Mouse (Mus musculus): ENCODE measurements at regions not wholly inside any gene's neighbourhood (a gene's known extent, or its start where the extent isn't known, plus 50 kb on each side); places are given as distances from the start of the nearest gene placed in this dataset.
"Not testable (repeated sequence)": the region's sequence is repeated elsewhere in the genome, so short reads cannot be mapped to it uniquely, and the experiment has no call there.

GRCm38 (mm10) chr10:7325074-7325473, 113.0 kb upstream of the Cnksr3 start:
- no peak for DNase-seq
- 29% methylated on average over 4 of the region's 4 CpGs for WGBS
- Histone ChIP-seq H3K36me3 (ENCODE audit: control insufficient read depth, insufficient read depth, low read length) (no peaks in the 10 kb centered on the region), H3K27me3 (ENCODE audit: control insufficient read depth, insufficient read depth, low read length) (no peaks in the 10 kb centered on the region), H3K4me1 (ENCODE audit: control insufficient read depth, insufficient read depth, low read length) (peaks cover 3% of the 10 kb centered on the region; the same call in 1 of the 2 replicates), H3K4me3 (no peak overlapping the region), H3K9ac (ENCODE audit: low read depth, low read length) (no peak overlapping the region), H3K79me2 (replicated peaks; ENCODE audit: control insufficient read depth, insufficient read depth, low read length) (no peaks in the 10 kb centered on the region), H3K27ac (no peak overlapping the region)
- TF ChIP-seq CTCF (IDR thresholded peaks at IDR 0.05): no peak
- TF ChIP-seq POLR2A (IDR thresholded peaks at IDR 0.05; ENCODE audit: insufficient read depth, low read depth, low read length): no peak
- TF ChIP-seq EP300 (IDR thresholded peaks at IDR 0.05; ENCODE audit: insufficient read depth, low read depth, low read length): no peak
- intact Hi-C loops (cut with DNase I): no loop called here

DNA sequence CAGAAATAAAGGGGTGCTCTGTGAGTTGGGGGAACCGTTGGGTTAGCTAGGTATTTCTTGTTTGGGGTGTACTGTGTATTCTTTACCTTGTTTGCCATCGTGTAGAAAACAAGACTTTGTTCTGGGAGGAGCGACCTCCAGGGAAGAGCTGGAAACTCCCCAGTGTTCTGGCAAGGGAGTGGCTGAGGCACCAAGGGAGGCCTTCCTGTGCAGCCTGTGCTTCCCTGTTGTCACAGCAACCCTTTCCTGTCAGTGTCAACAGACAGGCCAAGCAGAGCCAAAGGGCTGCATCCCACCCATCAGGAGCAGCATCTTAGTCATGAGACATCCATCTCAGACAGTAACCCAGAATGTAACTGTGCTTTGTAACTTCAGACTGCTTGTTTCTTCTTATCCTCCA, 111.2 kb upstream of the Cnksr3 start:
- intact Hi-C loops (cut with DNase I): no loop called here
- WGBS: 28% methylated on average over 3 of the region's 3 CpGs
- Histone ChIP-seq H3K27me3 (ENCODE audit: control insufficient read depth, insufficient read depth, low read length) (no peaks in the 10 kb centered on the region), H3K4me3 (no peak overlapping the region), H3K9ac (ENCODE audit: low read depth, low read length) (no peak overlapping the region), H3K36me3 (ENCODE audit: control insufficient read depth, insufficient read depth, low read length) (no peaks in the 10 kb centered on the region), H3K4me1 (ENCODE audit: control insufficient read depth, insufficient read depth, low read length) (peaks cover 3% of the 10 kb centered on the region; the same call in 1 of the 2 replicates), H3K79me2 (replicated peaks; ENCODE audit: control insufficient read depth, insufficient read depth, low read length) (no peaks in the 10 kb centered on the region), H3K27ac (no peak overlapping the region)
- DNase-seq: peak; percentile 23 to 40
- TF ChIP-seq POLR2A (IDR thresholded peaks at IDR 0.05; ENCODE audit: insufficient read depth, low read depth, low read length) (no peak), EP300 (IDR thresholded peaks at IDR 0.05; ENCODE audit: insufficient read depth, low read depth, low read length) (no peak), CTCF (IDR thresholded peaks at IDR 0.05) (no peak)

- Histone ChIP-seq H3K4me3 (no peak overlapping the region), H3K79me2 (replicated peaks; ENCODE audit: control insufficient read depth, insufficient read depth, low read length) (no peaks in the 10 kb centered on the region), H3K9ac (ENCODE audit: low read depth, low read length) (no peak overlapping the region), H3K36me3 (ENCODE audit: control insufficient read depth, insufficient read depth, low read length) (no peaks in the 10 kb centered on the region), H3K4me1 (ENCODE audit: control insufficient read depth, insufficient read depth, low read length) (no peaks in the 10 kb centered on the region), H3K27me3 (ENCODE audit: control insufficient read depth, insufficient read depth, low read length) (no peaks in the 10 kb centered on the region), H3K27ac (no peak overlapping the region)
- WGBS: 79% methylated on average over 3 of the region's 3 CpGs
- TF ChIP-seq EP300 (IDR thresholded peaks at IDR 0.05; ENCODE audit: insufficient read depth, low read depth, low read length) (no peak), CTCF (IDR thresholded peaks at IDR 0.05) (no peak), POLR2A (IDR thresholded peaks at IDR 0.05; ENCODE audit: insufficient read depth, low read depth, low read length) (no peak)
- intact Hi-C loops (cut with DNase I): no loop called here
- no peak for DNase-seq
Observed at GRCm38 (mm10) chr10:7309927-7310326, 97.9 kb upstream of the Cnksr3 start.

GRCm38 (mm10) chr10:7305881-7306280, 93.8 kb upstream of the Cnksr3 start:
- H3K79me2 ChIP-seq (replicated peaks; ENCODE audit: control insufficient read depth, insufficient read depth, low read length); H3K27me3 ChIP-seq (ENCODE audit: control insufficient read depth, insufficient read depth, low read length); H3K9ac ChIP-seq (ENCODE audit: low read depth, low read length); H3K4me1 ChIP-seq (ENCODE audit: control insufficient read depth, insufficient read depth, low read length); DNase-seq; H3K36me3 ChIP-seq (ENCODE audit: control insufficient read depth, insufficient read depth, low read length); H3K4me3 ChIP-seq; H3K27ac ChIP-seq; intact Hi-C loops (cut with DNase I): not testable (repeated sequence)
- WGBS: 31% methylated on average over 3 of the region's 3 CpGs

DNA sequence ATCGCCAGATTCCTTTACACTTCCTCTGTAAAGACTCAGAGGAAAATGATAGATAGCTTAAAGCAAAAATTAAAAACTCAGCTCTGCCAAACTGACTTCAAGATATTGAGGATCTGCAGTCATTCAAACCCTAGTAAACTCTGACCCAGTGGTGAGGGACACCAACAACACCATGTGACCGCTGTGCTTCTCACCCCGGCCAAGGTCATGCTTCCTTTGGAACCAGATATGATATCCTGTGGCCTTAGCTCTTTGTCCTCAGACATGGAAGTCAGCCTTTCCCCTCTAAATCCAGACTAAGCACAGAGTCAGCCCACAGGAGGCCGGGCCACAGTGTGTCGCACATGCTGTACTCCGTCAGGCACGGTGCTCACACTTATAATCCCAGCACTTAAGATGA, 86.3 kb upstream of the Cnksr3 start:
- Histone ChIP-seq H3K9ac (ENCODE audit: low read depth, low read length) (no peak overlapping the region), H3K36me3 (ENCODE audit: control insufficient read depth, insufficient read depth, low read length) (no peaks in the 10 kb centered on the region), H3K4me3 (no peak overlapping the region), H3K4me1 (ENCODE audit: control insufficient read depth, insufficient read depth, low read length) (peaks cover 4% of the 10 kb centered on the region; the same call in 1 of the 2 replicates), H3K79me2 (replicated peaks; ENCODE audit: control insufficient read depth, insufficient read depth, low read length) (no peaks in the 10 kb centered on the region), H3K27ac (no peak overlapping the region), H3K27me3 (ENCODE audit: control insufficient read depth, insufficient read depth, low read length) (no peaks in the 10 kb centered on the region)
- intact Hi-C loops (cut with DNase I): no loop called here
- 57% methylated on average over 7 of the region's 7 CpGs for WGBS
- no peak for DNase-seq
- TF ChIP-seq POLR2A (IDR thresholded peaks at IDR 0.05; ENCODE audit: insufficient read depth, low read depth, low read length): no peak
- TF ChIP-seq EP300 (IDR thresholded peaks at IDR 0.05; ENCODE audit: insufficient read depth, low read depth, low read length): 0 out of 2 replicates have a peak, but pooled peaks have one; percentile 36
- no peak for TF ChIP-seq CTCF (IDR thresholded peaks at IDR 0.05)

- no peak overlapping the region for H3K4me3 ChIP-seq
- 81% methylated on average over 5 of the region's 5 CpGs for WGBS
- no peaks in the 10 kb centered on the region for H3K36me3 ChIP-seq (ENCODE audit: control insufficient read depth, insufficient read depth, low read length)
- no peak overlapping the region for H3K9ac ChIP-seq (ENCODE audit: low read depth, low read length)
- TF ChIP-seq POLR2A (IDR thresholded peaks at IDR 0.05; ENCODE audit: insufficient read depth, low read depth, low read length) (no peak), CTCF (IDR thresholded peaks at IDR 0.05) (no peak), EP300 (IDR thresholded peaks at IDR 0.05; ENCODE audit: insufficient read depth, low read depth, low read length) (no peak)
- H3K27ac ChIP-seq: no peak overlapping the region
- no peaks in the 10 kb centered on the region for H3K27me3 ChIP-seq (ENCODE audit: control insufficient read depth, insufficient read depth, low read length)
- H3K79me2 ChIP-seq (replicated peaks; ENCODE audit: control insufficient read depth, insufficient read depth, low read length): no peaks in the 10 kb centered on the region
- no peak for DNase-seq
- peaks cover 4% of the 10 kb centered on the region; the same call in 1 of the 2 replicates for H3K4me1 ChIP-seq (ENCODE audit: control insufficient read depth, insufficient read depth, low read length)
- intact Hi-C loops (cut with DNase I): no loop called here
Observed at GRCm38 (mm10) chr10:7295921-7296320, 83.9 kb upstream of the Cnksr3 start.
